Mouse (Mus musculus) ES-Bruce4 (cell line): ENCODE results near the gene Sfxn3. TPM values are rescaled to one million over a fixed set of nuclear protein-coding genes. Genes with fewer than 3 reads are reported as not detected.

Experiments
- H3K27ac ChIP-seq: 2 replicates; pipeline ENCODE4 v1.5.1; 2012; ENCODE audit warnings: low read length, inconsistent platforms; ENCODE audit not compliant: insufficient read depth
- H3K27me3 ChIP-seq: 2 replicates; pipeline ENCODE4 v1.6.1; 2012; ENCODE audit warnings: mild to moderate bottlenecking, low read length, inconsistent platforms; ENCODE audit not compliant: control insufficient read depth, poor library complexity, insufficient read depth, severe bottlenecking
- H3K36me3 ChIP-seq: 2 replicates; pipeline ENCODE4 v1.6.1; 2012; ENCODE audit warnings: inconsistent platforms, mild to moderate bottlenecking, low read length, moderate library complexity; ENCODE audit not compliant: control insufficient read depth, poor library complexity, insufficient read depth, severe bottlenecking
- H3K4me1 ChIP-seq: one replicate; pipeline ENCODE4 v1.8.1; 2011; ENCODE audit warnings: low read length; ENCODE audit not compliant: control insufficient read depth, insufficient read depth
- H3K4me3 ChIP-seq: 2 replicates; pipeline ENCODE4 v1.5.1; 2011; ENCODE audit warnings: low read depth, mild to moderate bottlenecking, low read length
- H3K9ac ChIP-seq: 2 replicates; pipeline ENCODE4 v1.6.1; 2012; ENCODE audit warnings: low read depth, mild to moderate bottlenecking, inconsistent platforms; ENCODE audit not compliant: poor library complexity, severe bottlenecking
- H3K9me3 ChIP-seq: replicated peaks from 2 replicates; pipeline ENCODE4 v1.6.1; 2012; ENCODE audit warnings: mild to moderate bottlenecking, low read length, inconsistent platforms; ENCODE audit not compliant: control insufficient read depth, poor library complexity, insufficient read depth, severe bottlenecking
- CTCF ChIP-seq: IDR thresholded peaks from one replicate; pipeline ENCODE4 v1.8.1; 2011; ENCODE audit warnings: low read depth, low read length
- EP300 ChIP-seq: IDR thresholded peaks from 2 replicates; pipeline ENCODE4 v1.6.1; 2011; ENCODE audit warnings: low read depth, low read length; ENCODE audit not compliant: insufficient read depth
- POLR2A ChIP-seq: IDR thresholded peaks from one replicate; pipeline ENCODE4 v1.8.1; 2011; ENCODE audit warnings: low read length; ENCODE audit not compliant: insufficient read depth
- polyA plus RNA-seq: library from polyadenylated mRNA; stranded (reverse); fragments of >200 nt; gene quantifications from 2 replicates; pipeline ENCODE4 v1.2.4, GENCODE M21; 2011; ENCODE audit warnings: low read depth; ENCODE audit not compliant: missing spikeins, insufficient read depth, insufficient read length

Sfxn3 gene
- polyA plus RNA-seq, 1 experiment: 15.6 TPM

DNA sequence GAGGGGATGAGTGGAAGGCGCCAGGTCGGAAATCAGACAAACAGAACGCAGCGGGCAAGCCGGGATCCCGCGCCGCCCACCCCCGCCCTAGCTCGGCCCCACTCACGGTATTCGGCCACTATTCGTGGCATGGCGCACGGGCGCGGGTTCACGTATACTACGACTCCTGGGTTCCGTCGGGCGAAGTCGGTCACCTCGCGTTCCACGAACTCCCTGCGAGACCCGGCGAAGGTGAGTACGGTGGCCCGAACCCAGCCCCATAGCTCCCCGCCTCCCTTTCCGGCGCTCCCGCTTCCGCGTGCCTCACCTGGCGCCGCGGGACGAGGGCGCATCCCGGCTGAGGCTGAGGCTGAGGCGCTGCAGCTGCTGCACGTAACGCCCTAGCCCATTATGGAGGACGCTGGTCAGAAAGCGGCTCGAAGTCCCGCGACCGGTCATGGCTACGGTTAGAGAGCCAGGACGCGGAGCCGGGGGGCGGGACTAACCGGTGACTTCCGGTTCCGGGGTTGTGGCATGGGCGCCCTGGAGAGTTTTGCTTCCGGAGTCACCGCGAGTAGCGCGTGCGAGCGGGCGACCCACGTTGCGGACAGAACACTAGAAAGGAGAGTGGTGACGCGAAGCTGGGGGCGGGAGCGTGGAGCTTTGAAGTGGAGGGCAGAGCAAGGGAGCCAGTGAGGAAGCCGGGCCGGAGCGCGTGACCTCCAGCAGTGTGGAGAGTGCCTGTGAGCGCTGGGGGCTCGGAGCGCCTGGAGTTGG is 41.2 kb upstream of the Sfxn3 start, which contains the start of gene Mrpl43:
TSS of gene Mrpl43 (minus strand) at position 486 of the 756 bp plus-strand sequence.
- Histone ChIP-seq H3K27ac (peak within 1 kb of the TSS; percentile 30), H3K9ac (peak within 1 kb of the TSS; percentile 74), H3K36me3 (peaks cover 30% of the 10 kb centered on the region), H3K27me3 (no peaks in the 10 kb centered on the region), H3K9me3 (no peaks in the 10 kb centered on the region), H3K4me1 (peaks cover 5% of the 10 kb centered on the region), H3K4me3 (peak within 1 kb of the TSS; percentile 95)
- TF ChIP-seq POLR2A (peak; percentile 12), CTCF (no peak), EP300 (0 out of 2 replicates have a peak, but pooled peaks have one; percentile 12)

DNA sequence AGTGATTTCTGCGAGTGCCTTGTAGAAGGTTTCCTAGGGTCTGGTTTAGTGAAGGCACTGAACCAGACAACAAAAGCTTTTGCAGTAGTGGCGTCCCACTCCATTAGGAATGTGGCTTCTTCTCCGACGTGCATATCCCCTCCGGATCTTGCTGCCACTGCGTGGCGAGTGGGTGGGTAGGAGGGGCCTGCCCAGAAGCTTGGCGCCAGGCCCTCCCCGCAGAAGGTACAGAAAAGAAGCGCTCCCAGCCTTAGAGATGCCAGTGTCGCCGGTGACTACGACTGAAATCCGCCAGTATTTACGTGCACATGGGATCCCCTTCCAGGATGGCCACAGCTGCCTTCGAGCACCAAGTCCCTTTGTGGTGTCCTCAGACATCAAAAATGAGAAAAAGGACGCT is 40.3 kb upstream of the Sfxn3 start:
- peak overlapping the region; percentile 74 for H3K9ac ChIP-seq
- H3K4me3 ChIP-seq: peak overlapping the region; percentile 95
- H3K36me3 ChIP-seq: peaks cover 37% of the 10 kb centered on the region
- no peaks in the 10 kb centered on the region for H3K9me3 ChIP-seq
- TF ChIP-seq POLR2A: no peak
- TF ChIP-seq CTCF: no peak
- TF ChIP-seq EP300: no peak
- no peaks in the 10 kb centered on the region for H3K27me3 ChIP-seq
- H3K27ac ChIP-seq: no peak overlapping the region
- peaks cover 5% of the 10 kb centered on the region for H3K4me1 ChIP-seq

DNA sequence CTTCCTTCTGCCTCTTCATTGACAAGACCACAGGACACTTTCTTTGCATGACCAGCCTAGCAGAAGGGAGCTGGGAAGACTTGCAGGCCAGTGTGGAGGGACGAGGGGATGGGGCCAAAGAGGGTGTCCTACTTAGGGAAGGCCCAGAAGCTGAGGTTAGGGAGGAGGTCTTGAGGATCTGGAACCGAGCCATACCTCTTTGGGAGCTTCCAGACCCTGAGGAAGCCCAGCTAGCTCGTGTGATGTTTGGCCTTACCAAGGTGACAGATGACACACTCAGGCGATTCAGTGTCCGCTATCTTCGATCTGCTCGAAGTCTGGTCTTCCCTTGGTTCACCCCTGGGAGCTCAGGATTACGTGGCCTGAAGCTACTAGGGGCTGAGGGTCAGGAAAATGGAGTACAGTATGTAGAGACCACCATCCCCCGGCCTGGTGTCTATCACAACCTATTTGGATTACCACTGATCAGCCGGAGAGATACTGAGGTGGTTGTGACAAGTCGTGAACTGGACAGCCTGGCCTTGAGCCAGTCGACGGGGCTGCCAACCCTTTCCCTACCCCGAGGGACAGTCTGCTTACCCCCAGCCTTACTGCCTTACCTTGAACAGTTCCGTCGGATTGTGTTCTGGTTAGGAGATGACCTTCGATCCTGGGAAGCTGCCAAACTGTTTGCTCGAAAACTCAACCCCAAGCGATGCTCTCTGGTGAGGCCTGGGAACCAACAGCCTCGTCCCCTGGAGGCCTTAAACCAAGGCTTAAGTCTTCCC is 39.7 kb upstream of the Sfxn3 start:
- H3K4me1 ChIP-seq: peaks cover 5% of the 10 kb centered on the region
- TF ChIP-seq CTCF (no peak), EP300 (no peak), POLR2A (no peak)
- no peak overlapping the region for H3K27ac ChIP-seq
- no peaks in the 10 kb centered on the region for H3K9me3 ChIP-seq
- H3K4me3 ChIP-seq: peak overlapping the region; percentile 95
- peaks cover 38% of the 10 kb centered on the region for H3K36me3 ChIP-seq
- H3K27me3 ChIP-seq: no peaks in the 10 kb centered on the region
- peak overlapping the region; percentile 74; the same call in 1 of the 2 replicates for H3K9ac ChIP-seq

DNA sequence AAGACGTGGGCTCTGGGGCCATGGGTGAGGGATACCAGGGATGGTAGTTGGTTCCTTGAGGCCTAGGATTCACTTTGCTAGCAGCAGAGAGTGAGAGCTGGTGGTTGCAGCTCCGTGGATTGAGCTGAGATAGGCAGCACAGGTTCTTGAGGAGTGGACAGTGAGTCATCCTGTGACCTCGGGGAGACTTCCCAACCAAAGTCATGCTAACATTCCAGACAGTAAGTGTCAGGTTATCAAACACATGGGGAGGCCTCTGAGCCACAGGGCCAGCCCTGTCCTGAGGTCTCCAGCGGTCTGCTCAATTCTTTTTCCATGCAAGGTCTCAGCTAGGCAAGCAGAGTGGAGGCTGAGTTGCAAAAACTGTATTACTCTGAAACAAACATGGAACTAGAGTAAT is 36.7 kb upstream of the Sfxn3 start:
- Histone ChIP-seq H3K9ac (no peak overlapping the region), H3K4me1 (peaks cover 11% of the 10 kb centered on the region), H3K27ac (no peak overlapping the region), H3K9me3 (no peaks in the 10 kb centered on the region), H3K36me3 (peaks cover 35% of the 10 kb centered on the region), H3K4me3 (no peak overlapping the region), H3K27me3 (no peaks in the 10 kb centered on the region)
- TF ChIP-seq CTCF (no peak), EP300 (no peak), POLR2A (no peak)

DNA sequence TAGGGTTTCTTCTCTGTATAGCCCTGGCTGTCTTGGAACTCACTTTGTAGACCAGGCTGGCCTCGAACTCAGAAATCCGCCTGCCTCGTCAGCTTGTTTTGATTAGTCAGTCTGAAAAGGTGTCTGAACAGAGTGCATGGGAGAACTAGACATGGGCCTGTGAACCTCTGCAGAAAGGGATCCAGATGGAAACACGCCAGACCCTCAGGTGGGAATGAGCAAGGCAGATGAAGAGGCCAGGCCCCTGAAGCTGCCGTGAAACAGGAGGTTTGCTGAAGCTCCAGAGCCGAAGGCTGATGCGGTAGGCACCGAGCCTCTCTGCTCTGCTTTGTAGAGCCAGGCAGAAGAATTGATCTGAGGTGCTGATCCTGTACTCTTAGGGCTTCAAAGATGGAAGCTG is 35.1 kb upstream of the Sfxn3 start:
- Histone ChIP-seq H3K9me3 (no peaks in the 10 kb centered on the region), H3K4me3 (no peak overlapping the region), H3K27me3 (no peaks in the 10 kb centered on the region), H3K9ac (no peak overlapping the region), H3K36me3 (peaks cover 35% of the 10 kb centered on the region), H3K4me1 (peaks cover 11% of the 10 kb centered on the region), H3K27ac (no peak overlapping the region)
- TF ChIP-seq EP300 (no peak), CTCF (no peak), POLR2A (no peak)
